8 mouse cellular contexts compared by ENCODE assay signal in genomic region chr2:120068555-120069465, GRCm38 (mm10). TPM values are rescaled to one million over a fixed set of nuclear protein-coding genes. Genes with fewer than 3 reads are reported as not detected.
DNase-seq lines count a peak whose midpoint lies in the region; ATAC-seq and TF ChIP-seq lines count a peak whose summit lies in the region.

No protein-coding gene starts in this region.

- no peak overlapping the region for H3K27ac ChIP-seq in bone marrow, adult 2 months (ENCODE audit: control insufficient read depth, insufficient read depth, low read depth, low read length, poor library complexity)
- H3K27ac ChIP-seq in forebrain, embryonic 10.5 days: peak overlapping the region; percentile 69; the same call in 1 of the 2 replicates
- no peak overlapping the region for H3K27ac ChIP-seq in kidney, adult 2 months (ENCODE audit: insufficient read depth, low read depth, low read length)
- H3K27ac ChIP-seq in stomach, embryonic 15.5 days: no peak overlapping the region

- DNase-seq in layer of hippocampus, adult 11-12 months (ENCODE audit: low spot score): peak; percentile 33
- DNase-seq in layer of hippocampus, adult 9-10 months (ENCODE audit: low spot score): no peak
- DNase-seq in forebrain, embryonic 10.5 days (ENCODE audit: extremely low spot score, low spot score): peak; percentile 31
- peak; percentile 46 for DNase-seq in kidney, adult 2 months
- DNase-seq in lung, postnatal 36 days: peak; percentile 37
- DNase-seq in adipocyte (ENCODE audit: low spot score): no peak

- no peaks in the 10 kb centered on the region for H3K9me3 ChIP-seq in forebrain, embryonic 10.5 days
- no peaks in the 10 kb centered on the region for H3K9me3 ChIP-seq in stomach, embryonic 15.5 days

- H3K4me3 ChIP-seq in bone marrow, adult 2 months (replicated peaks; ENCODE audit: control insufficient read depth, low read depth, low read length): no peak overlapping the region
- H3K4me3 ChIP-seq in forebrain, embryonic 10.5 days: no peak overlapping the region
- no peak overlapping the region for H3K4me3 ChIP-seq in kidney, adult 2 months (ENCODE audit: insufficient read depth, low read depth, low read length)
- no peak overlapping the region for H3K4me3 ChIP-seq in stomach, embryonic 15.5 days (replicated peaks)

- H3K4me2 ChIP-seq in stomach, embryonic 15.5 days: no peak overlapping the region

- 59% methylated on average over 16 of the region's 16 CpGs for WGBS in bone marrow, adult 2 months
- 36% methylated on average over 16 of the region's 16 CpGs for WGBS in forebrain, embryonic 10.5 days
- WGBS in kidney, adult 2 months: 62% methylated on average over 16 of the region's 16 CpGs
- WGBS in stomach, embryonic 15.5 days: 47% methylated on average over 16 of the region's 16 CpGs

- peak; percentile 37; the same call in 1 of the 2 replicates for ATAC-seq in stomach, embryonic 15.5 days (ENCODE audit: insufficient read depth, low FRiP score, low read depth)

- peaks cover 14% of the 10 kb centered on the region for H3K27me3 ChIP-seq in forebrain, embryonic 10.5 days (ENCODE audit: poor library complexity, severe bottlenecking)
- H3K27me3 ChIP-seq in kidney, adult 2 months (replicated peaks; ENCODE audit: control insufficient read depth, insufficient read depth, low read length): no peaks in the 10 kb centered on the region
- H3K27me3 ChIP-seq in stomach, embryonic 15.5 days (replicated peaks): no peaks in the 10 kb centered on the region

- TF ChIP-seq CTCF in bone marrow, adult 2 months (IDR thresholded peaks at IDR 0.05; ENCODE audit: control insufficient read depth, insufficient read depth, low read length): peak; percentile 60
- TF ChIP-seq CTCF in kidney, adult 2 months (conservative IDR thresholded peaks at IDR 0.05; ENCODE audit: insufficient read depth, insufficient read length, low read depth, low read length): peak; percentile 83

- H3K4me1 ChIP-seq in bone marrow, adult 2 months (ENCODE audit: control insufficient read depth, insufficient read depth, low read length): no peaks in the 10 kb centered on the region
- peaks cover 17% of the 10 kb centered on the region for H3K4me1 ChIP-seq in forebrain, embryonic 10.5 days
- H3K4me1 ChIP-seq in kidney, adult 2 months (ENCODE audit: control insufficient read depth, insufficient read depth, low read length): no peaks in the 10 kb centered on the region
- no peaks in the 10 kb centered on the region; the same call in 1 of the 2 replicates for H3K4me1 ChIP-seq in stomach, embryonic 15.5 days

- no peak for TF ChIP-seq POLR2A in bone marrow, adult 2 months (IDR thresholded peaks at IDR 0.05; ENCODE audit: borderline replicate concordance, control insufficient read depth, low read depth, low read length)
- no peak for TF ChIP-seq POLR2A in kidney, adult 2 months (IDR thresholded peaks at IDR 0.05; ENCODE audit: low read depth, low read length)

- H3K36me3 ChIP-seq in forebrain, embryonic 10.5 days (replicated peaks): no peaks in the 10 kb centered on the region
- no peaks in the 10 kb centered on the region for H3K36me3 ChIP-seq in kidney, adult 2 months (ENCODE audit: control insufficient read depth, insufficient read depth, low read length)
- no peaks in the 10 kb centered on the region for H3K36me3 ChIP-seq in stomach, embryonic 15.5 days

- no peak overlapping the region for H3K9ac ChIP-seq in stomach, embryonic 15.5 days

RNA-seq across cellular contexts. Expression of gene Pla2g4b, which starts 35.6 kb away (rescaled TPM):
- polyA plus RNA-seq in bone marrow, adult 2 months (2011; ENCODE audit: insufficient read depth, insufficient read length, low replicate concordance, missing spikeins): 0.61 and 3.3 TPM in 2 replicates
- 2.0 and 2.6 TPM in 2 replicates for polyA plus RNA-seq in forebrain, embryonic 10.5 days (2016; fragmentation: Nextera tagmentation; extraction: Ambion mirVana)
- 1.6 and 1.8 TPM in 2 replicates for polyA plus RNA-seq in kidney, adult 2 months (2012; rRNA removed)
- 1.2 and 1.5 TPM in 2 replicates for polyA plus RNA-seq in stomach, embryonic 15.5 days (2015; fragmentation: Nextera tagmentation; extraction: Ambion mirVana)

RNA-seq across cellular contexts. Expression of gene Gm28042, which starts 41.5 kb away (rescaled TPM):
- polyA plus RNA-seq in bone marrow, adult 2 months (2011; ENCODE audit: insufficient read depth, insufficient read length, low replicate concordance, missing spikeins): 0.70 and 1.5 TPM in 2 replicates
- polyA plus RNA-seq in forebrain, embryonic 10.5 days (2016; fragmentation: Nextera tagmentation; extraction: Ambion mirVana): 4.2 and 5.9 TPM in 2 replicates
- 2.0 and 2.4 TPM in 2 replicates for polyA plus RNA-seq in kidney, adult 2 months (2012; rRNA removed)
- polyA plus RNA-seq in stomach, embryonic 15.5 days (2015; fragmentation: Nextera tagmentation; extraction: Ambion mirVana): 2.2 and 3.4 TPM in 2 replicates

RNA-seq across cellular contexts. Expression of gene Jmjd7, which starts 41.5 kb away (rescaled TPM):
- polyA plus RNA-seq in bone marrow, adult 2 months (2011; ENCODE audit: insufficient read depth, insufficient read length, low replicate concordance, missing spikeins): 4.7 and 13.0 TPM in 2 replicates
- 22.3 and 24.9 TPM in 2 replicates for polyA plus RNA-seq in forebrain, embryonic 10.5 days (2016; fragmentation: Nextera tagmentation; extraction: Ambion mirVana)
- polyA plus RNA-seq in kidney, adult 2 months (2012; rRNA removed): 8.9 and 9.0 TPM in 2 replicates
- polyA plus RNA-seq in stomach, embryonic 15.5 days (2015; fragmentation: Nextera tagmentation; extraction: Ambion mirVana): 15.0 and 17.2 TPM in 2 replicates

Comparison
In these comparisons a context has a peak if more than half of its experiments do, and no peak if none do; other contexts are left out.
1. DNase-seq: peak in layer of hippocampus, adult 11-12 months (single experiment), forebrain, embryonic 10.5 days (single experiment), kidney, adult 2 months (single experiment) and lung, postnatal 36 days (single experiment); none in layer of hippocampus, adult 9-10 months (single experiment) and adipocyte (single experiment).